Mouse (Mus musculus): ENCODE data around the gene Gnb1. TPM values are rescaled to one million over a fixed set of nuclear protein-coding genes. Genes with fewer than 3 reads are reported as not detected.

Gene Gnb1
- polyA plus RNA-seq, 1 experiment from 2014 or later, result 300 TPM

- no peak overlapping the region for H3K9ac ChIP-seq (ENCODE audit: low read depth, low read length)
- peak; percentile 48 for ATAC-seq
- H3K27me3 ChIP-seq (replicated peaks; ENCODE audit: control insufficient read depth, insufficient read depth, low read length), result no peaks in the 10 kb centered on the region
- H3K4me2 ChIP-seq (ENCODE audit: low read depth, low read length), result no peak overlapping the region
- H3K27ac ChIP-seq (ENCODE audit: low read length), result no peak overlapping the region
- no peaks in the 10 kb centered on the region for H3K9me3 ChIP-seq (ENCODE audit: control insufficient read depth, low read length)
- peaks cover 6% of the 10 kb centered on the region for H3K4me1 ChIP-seq (ENCODE audit: control insufficient read depth, insufficient read depth, low read length)
- H3K4me3 ChIP-seq (ENCODE audit: low read length), result no peak overlapping the region
- peaks cover 27% of the 10 kb centered on the region for H3K36me3 ChIP-seq (ENCODE audit: control insufficient read depth, insufficient read depth, low read length)
- 67% methylated on average over 4 of the region's 4 CpGs for WGBS
Measured at GRCm38 (mm10) chr4:155554880-155555279, 63.7 kb downstream of the Gnb1 start.

- no peaks in the 10 kb centered on the region for H3K9me3 ChIP-seq (ENCODE audit: control insufficient read depth, low read length)
- no peaks in the 10 kb centered on the region for H3K27me3 ChIP-seq (replicated peaks; ENCODE audit: control insufficient read depth, insufficient read depth, low read length)
- H3K36me3 ChIP-seq (ENCODE audit: control insufficient read depth, insufficient read depth, low read length), result peaks cover 30% of the 10 kb centered on the region
- 54% methylated on average over 1 of the region's 1 CpGs for WGBS
- no peak overlapping the region for H3K4me2 ChIP-seq (ENCODE audit: low read depth, low read length)
- no peak overlapping the region for H3K4me3 ChIP-seq (ENCODE audit: low read length)
- no peak overlapping the region for H3K27ac ChIP-seq (ENCODE audit: low read length)
- ATAC-seq, result no peak
- H3K9ac ChIP-seq (ENCODE audit: low read depth, low read length), result no peak overlapping the region
- peaks cover 9% of the 10 kb centered on the region for H3K4me1 ChIP-seq (ENCODE audit: control insufficient read depth, insufficient read depth, low read length)
Measured at GRCm38 (mm10) chr4:155555464-155555863, 64.3 kb downstream of the Gnb1 start.

- Histone ChIP-seq H3K36me3 (ENCODE audit: control insufficient read depth, insufficient read depth, low read length) (peaks cover 25% of the 10 kb centered on the region), H3K27ac (ENCODE audit: low read length) (no peak overlapping the region)
Measured at GRCm38 (mm10) chr4:155559454-155559853, 68.3 kb downstream of the Gnb1 start.

DNA sequence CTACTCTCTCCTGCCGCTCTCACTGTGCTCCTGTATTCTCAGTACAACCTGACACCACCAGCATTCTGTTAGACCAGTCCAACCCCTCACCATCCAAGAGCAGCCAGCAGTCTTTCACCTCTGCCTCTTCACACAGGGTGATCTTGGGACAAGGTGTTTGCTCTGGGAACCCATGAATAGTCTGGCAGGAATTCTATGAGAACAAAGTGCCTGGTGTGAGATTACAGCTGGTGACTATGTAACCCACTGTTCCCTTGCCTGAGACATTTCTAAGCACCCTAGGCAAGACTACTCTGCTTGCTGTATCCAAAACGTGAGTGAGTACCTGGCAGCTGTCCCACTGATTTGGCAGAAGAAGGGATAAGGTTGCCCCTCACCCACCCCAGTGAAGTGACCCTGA, 69.8 kb downstream of the Gnb1 start:
- Histone ChIP-seq H3K27ac (ENCODE audit: low read length) (peak overlapping the region; percentile 36), H3K36me3 (ENCODE audit: control insufficient read depth, insufficient read depth, low read length) (peaks cover 17% of the 10 kb centered on the region)
- 55% methylated on average over 2 of the region's 2 CpGs for WGBS

More at GRCm38 (mm10) chr4:155559454-155559853, 68.3 kb downstream of the Gnb1 start:
- Histone ChIP-seq H3K4me1 (ENCODE audit: control insufficient read depth, insufficient read depth, low read length) (peaks cover 30% of the 10 kb centered on the region), H3K27me3 (replicated peaks; ENCODE audit: control insufficient read depth, insufficient read depth, low read length) (no peaks in the 10 kb centered on the region), H3K9ac (ENCODE audit: low read depth, low read length) (no peak overlapping the region), H3K4me2 (ENCODE audit: low read depth, low read length) (no peak overlapping the region), H3K4me3 (ENCODE audit: low read length) (no peak overlapping the region), H3K9me3 (ENCODE audit: control insufficient read depth, low read length) (no peaks in the 10 kb centered on the region)
- 47% methylated on average over 6 of the region's 6 CpGs for WGBS
- no peak for ATAC-seq

GRCm38 (mm10) chr4:155561661-155562442, 70.7 kb downstream of the Gnb1 start, which contains the start of gene Nadk:
TSS of gene Nadk (plus strand) at chr4:155562378.
- Histone ChIP-seq H3K4me3 (ENCODE audit: low read length) (peak within 1 kb of the TSS; percentile 37), H3K27me3 (replicated peaks; ENCODE audit: control insufficient read depth, insufficient read depth, low read length) (no peaks in the 10 kb centered on the region), H3K9me3 (ENCODE audit: control insufficient read depth, low read length) (no peaks in the 10 kb centered on the region), H3K4me2 (ENCODE audit: low read depth, low read length) (peak within 1 kb of the TSS; percentile 57), H3K9ac (ENCODE audit: low read depth, low read length) (peak within 1 kb of the TSS; percentile 36), H3K27ac (ENCODE audit: low read length) (peak within 1 kb of the TSS; percentile 76), H3K4me1 (ENCODE audit: control insufficient read depth, insufficient read depth, low read length) (peaks cover 47% of the 10 kb centered on the region), H3K36me3 (ENCODE audit: control insufficient read depth, insufficient read depth, low read length) (peaks cover 16% of the 10 kb centered on the region)
- no peak for ATAC-seq
- WGBS, result 60% methylated on average over 7 of the region's 7 CpGs

More for the DNA sequence above, 69.8 kb downstream of the Gnb1 start:
- no peak overlapping the region for H3K9ac ChIP-seq (ENCODE audit: low read depth, low read length)
- H3K4me3 ChIP-seq (ENCODE audit: low read length), result no peak overlapping the region
- no peaks in the 10 kb centered on the region for H3K27me3 ChIP-seq (replicated peaks; ENCODE audit: control insufficient read depth, insufficient read depth, low read length)
- H3K4me1 ChIP-seq (ENCODE audit: control insufficient read depth, insufficient read depth, low read length), result peaks cover 42% of the 10 kb centered on the region
- no peak for ATAC-seq
- no peak overlapping the region for H3K4me2 ChIP-seq (ENCODE audit: low read depth, low read length)
- no peaks in the 10 kb centered on the region for H3K9me3 ChIP-seq (ENCODE audit: control insufficient read depth, low read length)

DNA sequence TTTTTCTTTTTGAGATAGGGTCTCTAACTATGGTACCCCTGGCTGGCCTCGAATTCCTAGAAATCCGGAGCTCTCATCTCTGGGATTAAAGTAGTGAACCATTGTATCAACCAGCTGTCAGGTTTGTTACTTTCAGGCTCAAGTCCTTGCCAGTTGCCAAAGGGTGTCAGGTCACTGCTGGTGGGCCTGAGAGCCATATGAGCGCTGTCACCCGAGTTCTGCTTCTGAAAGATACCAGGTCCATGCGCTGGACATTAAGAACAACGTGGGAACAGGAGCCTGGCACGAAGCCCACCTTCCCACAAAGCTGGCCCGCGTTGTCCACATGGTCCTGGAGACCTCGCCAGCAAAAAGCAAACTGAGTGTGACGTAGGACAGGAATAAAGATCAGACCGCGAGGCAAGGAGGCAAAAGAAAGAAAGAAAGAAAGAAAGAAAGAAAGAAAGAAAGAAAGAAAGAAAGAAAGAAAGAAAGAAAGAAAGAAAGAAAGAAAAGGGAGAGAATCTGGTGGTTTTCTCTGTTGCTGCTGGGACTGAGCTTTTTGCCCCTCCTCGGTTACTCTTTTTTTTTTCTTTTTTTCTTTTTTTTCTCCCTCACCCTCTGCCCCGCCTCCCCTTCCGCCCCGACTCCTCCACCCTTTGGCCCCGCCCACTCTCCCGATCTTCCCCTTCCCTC, 71.7 kb downstream of the Gnb1 start:
- no peaks in the 10 kb centered on the region for H3K9me3 ChIP-seq (ENCODE audit: control insufficient read depth, low read length)
- no peaks in the 10 kb centered on the region for H3K27me3 ChIP-seq (replicated peaks; ENCODE audit: control insufficient read depth, insufficient read depth, low read length)
- peaks cover 11% of the 10 kb centered on the region for H3K36me3 ChIP-seq (ENCODE audit: control insufficient read depth, insufficient read depth, low read length)
- peaks cover 47% of the 10 kb centered on the region for H3K4me1 ChIP-seq (ENCODE audit: control insufficient read depth, insufficient read depth, low read length)
- peak overlapping the region; percentile 37 for H3K4me3 ChIP-seq (ENCODE audit: low read length)
- 2% methylated on average over 19 of the region's 19 CpGs for WGBS
- peak overlapping the region; percentile 36 for H3K9ac ChIP-seq (ENCODE audit: low read depth, low read length)
- peak overlapping the region; percentile 57 for H3K4me2 ChIP-seq (ENCODE audit: low read depth, low read length)
- H3K27ac ChIP-seq (ENCODE audit: low read length), result peak overlapping the region; percentile 76
- ATAC-seq, result no peak; the same call in 1 of the 2 replicates

- Histone ChIP-seq H3K9ac (ENCODE audit: low read depth, low read length) (peak overlapping the region; percentile 80), H3K27me3 (replicated peaks; ENCODE audit: control insufficient read depth, insufficient read depth, low read length) (no peaks in the 10 kb centered on the region), H3K4me1 (ENCODE audit: control insufficient read depth, insufficient read depth, low read length) (peaks cover 49% of the 10 kb centered on the region), H3K9me3 (ENCODE audit: control insufficient read depth, low read length) (no peaks in the 10 kb centered on the region), H3K4me2 (ENCODE audit: low read depth, low read length) (peak overlapping the region; percentile 77), H3K27ac (ENCODE audit: low read length) (peak overlapping the region; percentile 87), H3K4me3 (ENCODE audit: low read length) (peak overlapping the region; percentile 72), H3K36me3 (ENCODE audit: control insufficient read depth, insufficient read depth, low read length) (peaks cover 8% of the 10 kb centered on the region)
- under 1% methylated on average over 67 of the region's 69 CpGs for WGBS
- peak; percentile 95 for ATAC-seq
Measured at GRCm38 (mm10) chr4:155563400-155564231, 72.5 kb downstream of the Gnb1 start.

DNA sequence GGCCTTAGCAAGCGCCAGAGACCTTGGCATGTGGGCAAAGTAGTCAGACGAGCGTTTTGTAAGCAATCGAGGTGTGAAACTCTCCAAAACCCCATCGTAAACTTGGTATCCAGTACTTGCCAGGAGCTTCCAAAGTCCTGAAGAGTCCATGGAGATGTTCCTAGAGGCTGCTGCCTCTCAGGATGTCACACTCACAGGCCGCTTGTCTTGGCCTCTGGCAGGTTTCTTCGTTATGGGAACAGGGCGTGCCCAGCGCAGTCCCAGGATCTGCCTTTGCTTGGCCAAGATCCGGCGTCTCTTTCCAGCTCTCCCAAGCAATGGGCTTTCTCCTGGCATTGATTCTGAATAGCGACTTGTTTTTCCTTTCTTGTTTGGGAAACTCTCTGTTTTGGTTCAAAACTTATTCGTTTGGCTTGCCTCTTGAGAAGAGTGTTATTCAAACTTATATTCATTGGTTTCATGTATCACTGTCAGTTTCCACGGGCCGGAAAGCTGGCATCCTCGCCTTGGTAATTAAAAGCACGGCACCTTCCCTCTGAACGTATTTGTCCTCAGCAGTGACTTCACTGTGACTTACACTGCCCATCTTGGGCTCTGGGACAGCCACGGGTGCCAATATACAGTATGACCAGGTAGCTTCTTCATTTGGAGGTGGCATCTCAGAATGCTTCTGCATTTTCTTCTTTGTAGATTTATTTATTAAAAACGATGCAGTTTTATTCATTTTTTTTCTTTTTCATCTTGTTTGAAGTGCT, 73.3 kb downstream of the Gnb1 start:
- Histone ChIP-seq H3K4me3 (ENCODE audit: low read length) (peak overlapping the region; percentile 72), H3K9ac (ENCODE audit: low read depth, low read length) (peak overlapping the region; percentile 80), H3K27me3 (replicated peaks; ENCODE audit: control insufficient read depth, insufficient read depth, low read length) (no peaks in the 10 kb centered on the region), H3K36me3 (ENCODE audit: control insufficient read depth, insufficient read depth, low read length) (peaks cover 6% of the 10 kb centered on the region), H3K27ac (ENCODE audit: low read length) (peak overlapping the region; percentile 87), H3K4me2 (ENCODE audit: low read depth, low read length) (peak overlapping the region; percentile 77), H3K9me3 (ENCODE audit: control insufficient read depth, low read length) (no peaks in the 10 kb centered on the region), H3K4me1 (ENCODE audit: control insufficient read depth, insufficient read depth, low read length) (peaks cover 43% of the 10 kb centered on the region)
- no peak for ATAC-seq
- WGBS, result 11% methylated on average over 20 of the region's 20 CpGs
